Mouse (Mus musculus): ENCODE data around the gene Map3k5. TPM values are rescaled to one million over a fixed set of nuclear protein-coding genes. Genes with fewer than 3 reads are reported as not detected.

Gene Map3k5
- total RNA-seq, 2 experiments from 2014 or later, result 6.3 to 6.7 TPM

- no peak for DNase-seq
- intact Hi-C loops (cut with DNase I), result no loop called here
These were observed 65.6 kb downstream of the Map3k5 start for GRCm38 (mm10) chr10:19999703-20000407.

- intact Hi-C loops (cut with DNase I), result no loop called here
These were observed 66.1 kb downstream of the Map3k5 start for GRCm38 (mm10) chr10:20000408-20000770.

GRCm38 (mm10) chr10:20001990-20002389 is 67.7 kb downstream of the Map3k5 start:
- intact Hi-C loops (cut with DNase I), result no loop called here

More at GRCm38 (mm10) chr10:20000408-20000770, 66.1 kb downstream of the Map3k5 start:
- DNase-seq, result no peak

GRCm38 (mm10) chr10:20003006-20003405 is 68.7 kb downstream of the Map3k5 start:
- DNase-seq, result no peak
- intact Hi-C loops (cut with DNase I), result no loop called here

More at GRCm38 (mm10) chr10:20001990-20002389, 67.7 kb downstream of the Map3k5 start:
- no peak for DNase-seq

GRCm38 (mm10) chr10:20004786-20005185 is 70.5 kb downstream of the Map3k5 start:
- intact Hi-C loops (cut with DNase I), result no loop called here
- DNase-seq, result no peak

- intact Hi-C loops (cut with DNase I), result no loop called here
- DNase-seq, result no peak
These were observed 71.2 kb downstream of the Map3k5 start for GRCm38 (mm10) chr10:20005491-20005952.

- no peak for DNase-seq
- intact Hi-C loops (cut with DNase I), result no loop called here
These were observed 72.2 kb downstream of the Map3k5 start for GRCm38 (mm10) chr10:20006333-20007093.

- DNase-seq, result no peak
- intact Hi-C loops (cut with DNase I), result no loop called here
These were observed 75.0 kb downstream of the Map3k5 start for GRCm38 (mm10) chr10:20009310-20009709.

- intact Hi-C loops (cut with DNase I), result no loop called here
- no peak for DNase-seq
These were observed 75.7 kb downstream of the Map3k5 start for GRCm38 (mm10) chr10:20010018-20010417.

GRCm38 (mm10) chr10:20018406-20018805 is 84.1 kb downstream of the Map3k5 start:
- DNase-seq, result no peak
- intact Hi-C loops (cut with DNase I), result no loop called here

GRCm38 (mm10) chr10:20018806-20019205 is 84.5 kb downstream of the Map3k5 start:
- intact Hi-C loops (cut with DNase I), result no loop called here
- no peak for DNase-seq

- intact Hi-C loops (cut with DNase I), result no loop called here
- no peak for DNase-seq
These were observed 87.0 kb downstream of the Map3k5 start for GRCm38 (mm10) chr10:20021256-20021655.

GRCm38 (mm10) chr10:20021670-20022468 is 87.6 kb downstream of the Map3k5 start:
- intact Hi-C loops (cut with DNase I), result no loop called here
- no peak for DNase-seq

GRCm38 (mm10) chr10:20022608-20023340 is 88.5 kb downstream of the Map3k5 start:
- intact Hi-C loops (cut with DNase I), result no loop called here
- DNase-seq, result no peak

- no peak for DNase-seq
- intact Hi-C loops (cut with DNase I), result no loop called here
These were observed 89.3 kb downstream of the Map3k5 start for GRCm38 (mm10) chr10:20023524-20023923.

- intact Hi-C loops (cut with DNase I), result no loop called here
These were observed 90.6 kb downstream of the Map3k5 start for GRCm38 (mm10) chr10:20024891-20025290.

GRCm38 (mm10) chr10:20025781-20026520 is 91.7 kb downstream of the Map3k5 start:
- DNase-seq, result no peak
- intact Hi-C loops (cut with DNase I), result no loop called here

More at GRCm38 (mm10) chr10:20024891-20025290, 90.6 kb downstream of the Map3k5 start:
- DNase-seq, result no peak

- intact Hi-C loops (cut with DNase I), result no loop called here
- no peak for DNase-seq
These were observed 96.4 kb downstream of the Map3k5 start for GRCm38 (mm10) chr10:20030703-20031102.

- intact Hi-C loops (cut with DNase I), result no loop called here
- peak; percentile 37 to 38 for DNase-seq
These were observed 97.7 kb downstream of the Map3k5 start for GRCm38 (mm10) chr10:20031936-20032335.

Data from gastrocnemius, postnatal 36 days (tissue).